Mouse (Mus musculus) small intestine, adult 2 months (tissue): ENCODE measurements around the gene St7. TPM values are rescaled to one million over a fixed set of nuclear protein-coding genes. Genes with fewer than 3 reads are reported as not detected.

Source experiments
- H3K27ac ChIP-seq: fragments of 200-500 bp; 2 replicates; pipeline ENCODE4 v1.5.1; 2012; ENCODE audit warnings: low read depth, low read length, control low read depth, inconsistent platforms; ENCODE audit not compliant: insufficient read depth
- H3K27me3 ChIP-seq: fragments of 200-500 bp; 2 replicates; pipeline ENCODE4 v1.6.1; 2012; ENCODE audit warnings: mild to moderate bottlenecking, moderate library complexity, low read length, inconsistent platforms; ENCODE audit not compliant: control insufficient read depth, insufficient read depth
- H3K36me3 ChIP-seq: fragments of 200-500 bp; 2 replicates; pipeline ENCODE4 v1.6.1; 2012; ENCODE audit warnings: mild to moderate bottlenecking, low read length, control low read depth, inconsistent platforms; ENCODE audit not compliant: control insufficient read depth, insufficient read depth
- H3K4me1 ChIP-seq: fragments of 200-500 bp; 2 replicates; pipeline ENCODE4 v1.6.1; 2012; ENCODE audit warnings: low read length, inconsistent platforms, mixed read lengths; ENCODE audit not compliant: control insufficient read depth, insufficient read depth, insufficient read length
- H3K4me3 ChIP-seq: fragments of 200-500 bp; 2 replicates; pipeline ENCODE4 v1.5.1; 2012; ENCODE audit warnings: low read depth, mild to moderate bottlenecking, control low read depth, inconsistent platforms, low read length, moderate library complexity
- CTCF ChIP-seq: fragments of 200-500 bp; IDR thresholded peaks from 2 replicates; pipeline ENCODE4 v1.5.1; 2012; ENCODE audit warnings: low read depth, mild to moderate bottlenecking, control low read depth, inconsistent platforms, low read length, moderate library complexity, mixed read lengths; ENCODE audit not compliant: insufficient replicate concordance, insufficient read length; ENCODE audit errors: extremely low read depth
- POLR2A ChIP-seq: fragments of 200-500 bp; IDR thresholded peaks from 2 replicates; pipeline ENCODE4 v1.6.1; 2012; ENCODE audit warnings: low read depth, mild to moderate bottlenecking, control low read depth, inconsistent platforms, low read length, moderate library complexity
- WGBS: fragments of 180-500 bp; shearing (Covaris S2); methylation state at CpG from one replicate; pipeline ENCODE4 v1.1.7; 2018; 5-methylcytosine and 5-hydroxymethylcytosine counted together
- polyA plus RNA-seq: library from polyadenylated mRNA; depleted of rRNA; stranded (reverse); fragments of >200 nt; gene quantifications from 2 replicates; pipeline ENCODE4 v1.2.3, GENCODE M21; 2012; rRNA removed

St7 gene
- polyA plus RNA-seq, 1 experiment: 3.3 TPM

DNA sequence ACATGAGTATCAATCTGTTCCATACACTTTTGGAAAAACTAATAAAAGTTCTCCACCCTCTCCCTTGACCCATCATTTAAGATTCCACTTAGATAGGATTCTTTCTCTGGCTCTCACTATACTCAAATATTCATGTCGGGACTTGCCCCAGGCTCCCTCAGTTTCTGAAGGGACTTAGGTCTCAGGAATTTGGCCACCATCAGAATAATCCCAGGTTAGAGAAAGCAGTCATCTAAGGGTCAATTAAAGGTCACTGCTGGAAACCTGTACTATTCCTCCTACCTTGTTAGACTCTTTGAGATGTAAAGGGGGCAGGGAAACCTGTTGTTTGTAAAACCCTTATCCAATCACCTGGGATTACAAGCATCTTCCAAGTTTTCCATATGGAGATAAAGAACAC, 284.4 kb downstream of the St7 start:
- 54% methylated on average over 1 of the region's 1 CpGs for WGBS
- Histone ChIP-seq H3K27me3 (no peaks in the 10 kb centered on the region), H3K27ac (no peak overlapping the region), H3K36me3 (no peaks in the 10 kb centered on the region), H3K4me3 (no peak overlapping the region), H3K4me1 (no peaks in the 10 kb centered on the region)
- TF ChIP-seq POLR2A (no peak), CTCF (no peak)

GRCm38 (mm10) chr6:17978324-17978723, 285.6 kb downstream of the St7 start:
- Histone ChIP-seq H3K4me1 (no peaks in the 10 kb centered on the region), H3K27ac (no peak overlapping the region), H3K4me3 (no peak overlapping the region), H3K27me3 (no peaks in the 10 kb centered on the region), H3K36me3 (no peaks in the 10 kb centered on the region)
- 73% methylated on average over 5 of the region's 5 CpGs for WGBS
- TF ChIP-seq POLR2A (no peak), CTCF (no peak)

- TF ChIP-seq POLR2A: no peak
- TF ChIP-seq CTCF: no peak
- H3K27me3 ChIP-seq: no peaks in the 10 kb centered on the region
- H3K27ac ChIP-seq: no peak overlapping the region
- no peaks in the 10 kb centered on the region for H3K4me1 ChIP-seq
- H3K4me3 ChIP-seq: no peak overlapping the region
- no peaks in the 10 kb centered on the region for H3K36me3 ChIP-seq
- WGBS: 84% methylated on average over 3 of the region's 3 CpGs
These were observed 286.1 kb downstream of the St7 start for GRCm38 (mm10) chr6:17978881-17979280.

- Histone ChIP-seq H3K4me3 (no peak overlapping the region), H3K4me1 (no peaks in the 10 kb centered on the region)
These were observed 286.6 kb downstream of the St7 start for GRCm38 (mm10) chr6:17979361-17979760.

GRCm38 (mm10) chr6:17990173-17991028, 297.7 kb downstream of the St7 start:
- H3K27ac ChIP-seq: no peak overlapping the region
- H3K4me1 ChIP-seq: peaks cover 6% of the 10 kb centered on the region; the same call in 1 of the 2 replicates
- TF ChIP-seq POLR2A: no peak
- TF ChIP-seq CTCF: no peak
- 36% methylated on average over 9 of the region's 9 CpGs for WGBS
- H3K27me3 ChIP-seq: no peaks in the 10 kb centered on the region
- no peaks in the 10 kb centered on the region for H3K36me3 ChIP-seq
- H3K4me3 ChIP-seq: no peak overlapping the region

More at GRCm38 (mm10) chr6:17979361-17979760, 286.6 kb downstream of the St7 start:
- H3K27ac ChIP-seq: no peak overlapping the region
- H3K36me3 ChIP-seq: no peaks in the 10 kb centered on the region
- no peaks in the 10 kb centered on the region for H3K27me3 ChIP-seq
- no peak for TF ChIP-seq CTCF
- WGBS: 78% methylated on average over 1 of the region's 1 CpGs

DNA sequence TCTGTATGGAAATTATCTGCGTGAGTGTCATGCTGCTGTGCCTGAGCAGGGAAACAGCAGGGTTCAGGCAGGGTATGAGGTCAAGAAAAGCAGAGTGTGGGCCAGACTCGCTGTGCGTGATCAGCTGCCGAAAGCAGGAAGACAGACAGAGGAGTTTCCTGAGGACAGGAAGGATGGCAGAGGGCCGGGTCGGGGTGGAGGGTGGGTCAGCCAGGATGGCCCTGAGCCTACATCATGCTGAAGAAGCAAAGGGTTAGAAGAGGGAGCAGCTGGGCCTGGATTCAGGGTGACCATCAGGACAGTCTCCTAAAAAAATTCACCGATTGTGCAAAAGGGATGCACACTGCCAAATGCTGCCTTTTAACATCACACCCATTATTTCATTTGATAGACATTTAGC, 298.9 kb downstream of the St7 start:
- Histone ChIP-seq H3K4me3 (no peak overlapping the region), H3K27me3 (no peaks in the 10 kb centered on the region), H3K27ac (no peak overlapping the region), H3K4me1 (peaks cover 6% of the 10 kb centered on the region; the same call in 1 of the 2 replicates), H3K36me3 (no peaks in the 10 kb centered on the region)
- 73% methylated on average over 7 of the region's 7 CpGs for WGBS
- TF ChIP-seq POLR2A: no peak
- TF ChIP-seq CTCF: no peak

Other genes with a start within 250 kb of the St7 start
- 4.6 and 4.7 TPM in 2 replicates for gene Met, start 229.1 kb upstream of the St7 start, polyA plus RNA-seq
- 1.3 and 2.8 TPM in 2 replicates for gene Capza2, start 56.7 kb upstream of the St7 start, polyA plus RNA-seq